Mouse (Mus musculus): ENCODE data around the gene Zfp169. TPM values are rescaled to one million over a fixed set of nuclear protein-coding genes. Genes with fewer than 3 reads are reported as not detected.

Zfp169 gene
- 5.3 and 6.0 TPM in 2 replicates for polyA plus RNA-seq (2015; fragmentation: Nextera tagmentation; extraction: Ambion mirVana)

DNA sequence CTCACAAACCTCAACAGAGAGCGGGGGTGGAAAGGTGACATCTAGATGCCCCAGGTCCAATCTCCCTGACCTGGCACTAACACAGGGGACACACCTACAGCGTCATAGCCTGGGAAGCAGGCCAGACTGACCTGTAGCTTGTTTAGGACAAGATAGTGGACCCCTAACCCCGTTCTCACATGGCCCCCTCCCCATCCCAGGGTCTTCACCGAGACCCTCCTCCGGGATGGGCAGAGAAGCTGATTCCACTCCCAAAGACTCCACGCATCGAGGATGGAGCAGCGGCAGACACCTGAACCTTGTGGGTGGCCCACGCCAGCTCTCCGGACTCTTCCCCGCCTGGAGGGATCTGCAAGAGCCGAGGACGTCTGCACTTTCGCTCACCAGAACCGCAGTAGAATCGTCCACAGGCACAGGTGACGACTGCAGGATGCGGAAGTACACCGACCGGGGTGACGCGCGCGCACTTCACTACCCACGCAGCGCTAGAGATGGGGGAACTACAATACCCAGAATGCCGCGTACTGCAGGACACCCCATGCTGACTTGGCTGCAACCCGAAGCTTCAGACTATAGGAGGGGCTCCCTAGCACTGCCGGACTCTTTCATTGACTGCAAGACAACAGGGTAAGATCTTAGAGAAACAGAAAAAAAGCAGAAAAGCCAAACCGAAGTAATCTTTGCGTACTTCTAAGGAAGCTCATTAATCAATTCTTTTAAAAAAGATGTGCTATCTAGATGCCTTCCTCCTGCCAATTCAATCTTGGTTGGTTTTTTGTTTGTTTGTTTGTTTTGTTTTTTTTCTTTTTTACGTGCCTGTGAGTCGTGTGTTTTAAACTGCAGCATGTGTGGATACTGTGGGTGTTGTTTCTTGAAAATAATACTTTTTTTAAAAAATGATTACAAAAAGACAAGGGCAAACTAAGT, at the start of gene Zfp169, which contains the start of gene A830005F24Rik:
Zfp169 (minus strand) TSS at position 449 of the 927 bp plus-strand sequence.
A830005F24Rik (plus strand) TSS at position 568 of the 927 bp plus-strand sequence.
- Histone ChIP-seq H3K4me3 (peak within 1 kb of the TSS; percentile 88), H3K36me3 (no peaks in the 10 kb centered on the region), H3K27ac (0 out of 2 replicates have a peak within 1 kb of the TSS, but pooled peaks have one; percentile 55), H3K9me3 (no peaks in the 10 kb centered on the region), H3K27me3 (no peaks in the 10 kb centered on the region), H3K4me1 (peaks cover 9% of the 10 kb centered on the region), H3K4me2 (peak within 1 kb of the TSS; percentile 72), H3K9ac (peak within 1 kb of the TSS; percentile 87)
- ATAC-seq (ENCODE audit: insufficient number of reproducible peaks, insufficient read depth, low FRiP score, low TSS enrichment, low read depth): peak; percentile 97
- WGBS: 2% methylated on average over 34 of the region's 34 CpGs

DNA sequence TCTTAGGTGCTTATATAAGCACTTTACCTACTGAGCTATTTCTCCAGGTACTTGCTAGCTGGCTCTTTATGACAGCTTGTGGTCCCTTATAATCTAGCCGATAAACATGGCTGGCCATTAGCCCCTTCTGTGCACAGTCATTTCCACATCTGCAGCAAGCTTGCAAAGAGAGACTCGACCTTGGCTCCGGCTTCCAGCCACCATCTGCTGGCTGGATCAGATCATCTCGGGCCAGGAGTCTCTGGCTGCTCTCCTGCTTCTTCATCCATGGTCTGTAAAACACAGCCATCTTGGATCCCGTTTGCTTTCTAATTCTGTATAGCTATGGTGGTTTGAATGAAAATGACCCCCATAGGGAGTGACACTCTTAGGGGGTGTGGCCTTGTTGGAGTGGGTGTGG, 49.1 kb upstream of the Zfp169 start:
- Histone ChIP-seq H3K4me1 (peaks cover 8% of the 10 kb centered on the region), H3K9me3 (no peaks in the 10 kb centered on the region), H3K4me2 (no peak overlapping the region), H3K9ac (no peak overlapping the region), H3K4me3 (no peak overlapping the region), H3K36me3 (no peaks in the 10 kb centered on the region), H3K27ac (no peak overlapping the region), H3K27me3 (no peaks in the 10 kb centered on the region)
- no peak for ATAC-seq (ENCODE audit: insufficient number of reproducible peaks, insufficient read depth, low FRiP score, low TSS enrichment, low read depth)
- WGBS: 89% methylated on average over 5 of the region's 5 CpGs

DNA sequence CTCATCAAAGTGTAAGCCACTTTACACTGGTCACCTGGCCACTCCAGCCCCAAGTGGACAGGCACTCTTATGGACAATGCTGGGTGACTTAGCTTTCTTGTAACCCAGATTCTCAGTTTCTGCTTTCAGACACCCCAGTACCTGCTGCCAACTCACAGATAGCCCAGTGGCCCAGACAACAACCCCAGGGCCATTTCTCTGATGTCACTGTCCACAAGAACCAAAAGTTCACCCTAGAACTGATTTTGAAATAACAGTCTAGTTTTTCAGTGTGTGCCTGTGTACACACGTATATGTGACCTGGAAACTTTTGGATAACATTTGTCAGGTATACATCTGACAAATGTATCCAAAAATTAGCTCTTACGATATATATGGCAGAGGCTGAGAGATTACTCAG, 48.2 kb upstream of the Zfp169 start:
- no peaks in the 10 kb centered on the region for H3K36me3 ChIP-seq
- no peak for ATAC-seq (ENCODE audit: insufficient number of reproducible peaks, insufficient read depth, low FRiP score, low TSS enrichment, low read depth)
- no peak overlapping the region for H3K4me3 ChIP-seq
- no peak overlapping the region for H3K9ac ChIP-seq
- no peaks in the 10 kb centered on the region for H3K9me3 ChIP-seq
- no peak overlapping the region for H3K4me2 ChIP-seq
- H3K4me1 ChIP-seq: peaks cover 7% of the 10 kb centered on the region
- no peak overlapping the region for H3K27ac ChIP-seq
- WGBS: 89% methylated on average over 2 of the region's 2 CpGs
- H3K27me3 ChIP-seq: no peaks in the 10 kb centered on the region

DNA sequence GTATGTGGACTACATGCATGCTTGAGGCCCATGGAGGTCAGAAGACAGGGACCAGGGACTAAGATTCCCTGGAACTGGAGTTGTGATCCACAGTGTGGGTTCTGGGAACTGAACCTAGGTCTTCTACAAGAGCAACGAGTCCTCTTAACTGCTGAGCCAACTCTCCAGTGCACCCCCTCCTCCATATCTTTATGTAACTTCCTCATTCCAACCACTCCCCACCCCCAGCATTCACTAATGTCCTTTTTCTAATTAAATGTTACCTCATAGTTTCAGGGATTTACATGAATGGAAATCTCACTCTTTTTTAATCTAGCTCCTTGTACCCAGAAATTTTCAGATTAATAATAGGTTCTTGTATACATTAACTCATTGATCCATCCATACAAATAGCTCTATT, 42.7 kb upstream of the Zfp169 start:
- no peak overlapping the region for H3K4me2 ChIP-seq
- no peaks in the 10 kb centered on the region for H3K36me3 ChIP-seq
- H3K27me3 ChIP-seq: no peaks in the 10 kb centered on the region
- H3K4me3 ChIP-seq: no peak overlapping the region
- H3K9ac ChIP-seq: no peak overlapping the region
- peaks cover 17% of the 10 kb centered on the region for H3K4me1 ChIP-seq
- 79% methylated on average over 1 of the region's 1 CpGs for WGBS
- no peak for ATAC-seq (ENCODE audit: insufficient number of reproducible peaks, insufficient read depth, low FRiP score, low TSS enrichment, low read depth)
- no peaks in the 10 kb centered on the region; the same call in 1 of the 2 replicates for H3K9me3 ChIP-seq
- no peak overlapping the region for H3K27ac ChIP-seq

DNA sequence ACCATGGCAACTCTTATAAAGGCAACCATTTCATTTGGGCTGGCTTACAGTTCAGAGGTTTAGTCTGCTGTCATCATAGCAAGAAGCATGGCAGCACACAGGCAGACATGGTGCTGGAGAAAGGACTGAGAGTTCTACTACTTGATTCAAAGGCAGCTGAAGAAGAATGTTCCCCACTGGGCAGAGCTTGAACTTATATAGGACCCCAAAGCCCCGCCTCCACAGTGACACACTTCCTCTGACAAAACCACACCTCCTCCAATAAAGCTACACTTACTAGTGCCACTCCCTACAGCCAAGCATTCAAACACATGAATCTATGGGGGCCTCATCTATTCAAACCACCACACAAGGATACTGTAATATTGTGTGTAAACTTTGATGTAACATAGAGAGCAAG, 41.3 kb upstream of the Zfp169 start:
- 78% methylated on average over 1 of the region's 1 CpGs for WGBS
- ATAC-seq (ENCODE audit: insufficient number of reproducible peaks, insufficient read depth, low FRiP score, low TSS enrichment, low read depth): no peak
- H3K36me3 ChIP-seq: no peaks in the 10 kb centered on the region
- no peaks in the 10 kb centered on the region for H3K27me3 ChIP-seq
- no peak overlapping the region for H3K9ac ChIP-seq
- H3K4me2 ChIP-seq: no peak overlapping the region
- no peaks in the 10 kb centered on the region; the same call in 1 of the 2 replicates for H3K9me3 ChIP-seq
- H3K4me3 ChIP-seq: no peak overlapping the region
- no peak overlapping the region for H3K27ac ChIP-seq
- peaks cover 17% of the 10 kb centered on the region for H3K4me1 ChIP-seq

- H3K27ac ChIP-seq: no peak overlapping the region; the same call in 1 of the 2 replicates
- no peak overlapping the region for H3K4me3 ChIP-seq
- H3K9me3 ChIP-seq: no peaks in the 10 kb centered on the region; the same call in 1 of the 2 replicates
- WGBS: 77% methylated on average over 5 of the region's 5 CpGs
- ATAC-seq (ENCODE audit: insufficient number of reproducible peaks, insufficient read depth, low FRiP score, low TSS enrichment, low read depth): no peak
- no peaks in the 10 kb centered on the region for H3K36me3 ChIP-seq
- no peaks in the 10 kb centered on the region for H3K27me3 ChIP-seq
- H3K9ac ChIP-seq: no peak overlapping the region
- H3K4me1 ChIP-seq: peaks cover 17% of the 10 kb centered on the region
- H3K4me2 ChIP-seq: no peak overlapping the region
Observed at GRCm38 (mm10) chr13:48553511-48553910, 40.3 kb upstream of the Zfp169 start.

GRCm38 (mm10) chr13:48552181-48553090, 39.2 kb upstream of the Zfp169 start:
- Histone ChIP-seq H3K27me3 (no peaks in the 10 kb centered on the region), H3K9me3 (no peaks in the 10 kb centered on the region; the same call in 1 of the 2 replicates), H3K4me1 (peaks cover 17% of the 10 kb centered on the region), H3K27ac (peak overlapping the region; percentile 87), H3K9ac (0 out of 2 replicates have a peak overlapping the region, but pooled peaks have one; percentile 46), H3K4me2 (peak overlapping the region; percentile 31), H3K36me3 (no peaks in the 10 kb centered on the region), H3K4me3 (no peak overlapping the region)
- 65% methylated on average over 21 of the region's 21 CpGs for WGBS
- peak; percentile 68; the same call in 1 of the 2 replicates for ATAC-seq (ENCODE audit: insufficient number of reproducible peaks, insufficient read depth, low FRiP score, low TSS enrichment, low read depth)

DNA sequence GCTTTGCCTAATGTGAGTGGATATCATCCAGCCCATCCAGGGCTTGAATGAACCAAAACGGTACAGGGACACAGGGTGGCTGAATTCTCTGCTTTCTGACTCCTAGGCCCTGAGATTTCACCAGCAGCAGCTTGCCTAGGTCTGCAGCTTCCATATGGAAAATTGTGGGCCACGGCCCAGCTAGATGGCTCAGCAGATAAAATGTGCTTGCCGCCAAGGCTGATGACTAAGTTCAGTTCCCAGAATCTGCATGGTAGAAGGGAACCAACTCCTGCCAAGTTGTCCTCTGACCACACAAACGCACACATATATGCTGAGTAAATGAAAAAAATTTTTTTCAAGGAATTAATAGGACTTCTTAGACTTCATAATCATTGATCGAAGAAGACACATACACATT, 35.0 kb upstream of the Zfp169 start:
- no peak for ATAC-seq (ENCODE audit: insufficient number of reproducible peaks, insufficient read depth, low FRiP score, low TSS enrichment, low read depth)
- Histone ChIP-seq H3K27me3 (no peaks in the 10 kb centered on the region), H3K27ac (no peak overlapping the region), H3K4me2 (no peak overlapping the region), H3K36me3 (no peaks in the 10 kb centered on the region), H3K4me1 (peaks cover 31% of the 10 kb centered on the region), H3K9ac (no peak overlapping the region), H3K4me3 (no peak overlapping the region), H3K9me3 (no peaks in the 10 kb centered on the region)
- 88% methylated on average over 5 of the region's 5 CpGs for WGBS

- H3K9me3 ChIP-seq: no peaks in the 10 kb centered on the region
- H3K27ac ChIP-seq: no peak overlapping the region
- WGBS: 96% methylated on average over 6 of the region's 6 CpGs
- H3K4me3 ChIP-seq: no peak overlapping the region
- H3K4me2 ChIP-seq: no peak overlapping the region
- ATAC-seq (ENCODE audit: insufficient number of reproducible peaks, insufficient read depth, low FRiP score, low TSS enrichment, low read depth): no peak
- H3K9ac ChIP-seq: no peak overlapping the region
- H3K36me3 ChIP-seq: no peaks in the 10 kb centered on the region
- peaks cover 25% of the 10 kb centered on the region for H3K4me1 ChIP-seq
- H3K27me3 ChIP-seq: no peaks in the 10 kb centered on the region
Observed at GRCm38 (mm10) chr13:48547623-48548022, 34.4 kb upstream of the Zfp169 start.

GRCm38 (mm10) chr13:48546330-48546917, 33.2 kb upstream of the Zfp169 start:
- peak overlapping the region; percentile 100 for H3K27ac ChIP-seq
- no peaks in the 10 kb centered on the region for H3K27me3 ChIP-seq
- peak overlapping the region; percentile 59 for H3K4me2 ChIP-seq
- H3K9ac ChIP-seq: peak overlapping the region; percentile 98
- ATAC-seq (ENCODE audit: insufficient number of reproducible peaks, insufficient read depth, low FRiP score, low TSS enrichment, low read depth): peak; percentile 98
- H3K9me3 ChIP-seq: no peaks in the 10 kb centered on the region
- H3K4me3 ChIP-seq: peak overlapping the region; percentile 83
- H3K4me1 ChIP-seq: peaks cover 21% of the 10 kb centered on the region
- under 1% methylated on average over 71 of the region's 72 CpGs for WGBS
- no peaks in the 10 kb centered on the region for H3K36me3 ChIP-seq

Measured in embryonic facial prominence, embryonic 13.5 days (tissue).